Mouse (Mus musculus) liver, embryonic 14.5 days (tissue): ENCODE data around the gene Ak2.

ENCODE experiments used
- CTCF ChIP-seq: IDR thresholded peaks from 2 replicates; pipeline ENCODE4 v1.5.1; 2016; ENCODE audit warnings: antibody characterized with exemption, low read depth, control low read depth
- EP300 ChIP-seq: IDR thresholded peaks from 2 replicates; pipeline ENCODE4 v1.6.1; 2016; ENCODE audit warnings: antibody characterized with exemption, low read depth

- TF ChIP-seq CTCF (no peak), EP300 (no peak)
Measured at GRCm38 (mm10) chr4:129035851-129036445, 44.2 kb downstream of the Ak2 start.
